Mouse (Mus musculus) limb, embryonic 14.5 days (tissue): ENCODE measurements around the gene Scamp4. TPM values are rescaled to one million over a fixed set of nuclear protein-coding genes. Genes with fewer than 3 reads are reported as not detected.
A peak's percentile ranks its signal among the peaks of the same experiment; 100 is the strongest.

ENCODE experiments used
- ATAC-seq: fragments of 200-750 bp; cut with Nextera tagmentation; 2 replicates; pipeline ENCODE4 v1.8.0; 2017; ENCODE audit warnings: low read depth, moderate number of reproducible peaks, moderate TSS enrichment; ENCODE audit not compliant: low FRiP score
- DNase-seq: peaks from one replicate; pipeline ENCODE4 v3.0.0-alpha.2; 2015; ENCODE audit warnings: low spot score
- H3K27ac ChIP-seq: fragments of 300-500 bp; sonication (generic); replicated peaks from 2 replicates; pipeline ENCODE4 v1.5.1; 2014; ENCODE audit warnings: low read depth, mild to moderate bottlenecking, low read length, moderate library complexity, mixed read lengths
- H3K27me3 ChIP-seq: fragments of 300-500 bp; sonication (generic); 2 replicates; pipeline ENCODE4 v1.6.1; 2014; ENCODE audit warnings: low read length, mixed read lengths; ENCODE audit not compliant: control insufficient read depth, insufficient read depth
- H3K36me3 ChIP-seq: fragments of 300-500 bp; sonication (generic); 2 replicates; pipeline ENCODE4 v1.6.1; 2014; ENCODE audit warnings: mild to moderate bottlenecking, low read length, moderate library complexity, mixed read lengths; ENCODE audit not compliant: control insufficient read depth, insufficient read depth
- H3K4me1 ChIP-seq: fragments of 300-500 bp; sonication (generic); 2 replicates; pipeline ENCODE4 v1.6.1; 2014; ENCODE audit warnings: antibody characterized with exemption, low read length, mixed read lengths; ENCODE audit not compliant: control insufficient read depth, insufficient read depth
- H3K4me2 ChIP-seq: fragments of 300-500 bp; sonication (generic); replicated peaks from 2 replicates; pipeline ENCODE4 v1.6.1; 2014; ENCODE audit warnings: low read depth, mild to moderate bottlenecking, low read length, moderate library complexity; ENCODE audit not compliant: severe bottlenecking
- H3K4me3 ChIP-seq: fragments of 300-500 bp; sonication (generic); replicated peaks from 2 replicates; pipeline ENCODE4 v1.5.1; 2014; ENCODE audit warnings: low read length
- H3K9ac ChIP-seq: fragments of 300-500 bp; sonication (generic); 2 replicates; pipeline ENCODE4 v1.6.1; 2014; ENCODE audit warnings: mild to moderate bottlenecking, low read depth, low read length, moderate library complexity; ENCODE audit not compliant: severe bottlenecking
- H3K9me3 ChIP-seq: fragments of 300-500 bp; sonication (generic); 2 replicates; pipeline ENCODE4 v1.6.1; 2016; ENCODE audit warnings: low read length; ENCODE audit not compliant: control insufficient read depth
- POLR2A ChIP-seq: fragments of 200-500 bp; IDR thresholded peaks from 2 replicates; pipeline ENCODE4 v1.8.0; 2012; ENCODE audit warnings: inconsistent platforms, mild to moderate bottlenecking, moderate library complexity, borderline replicate concordance; ENCODE audit not compliant: insufficient read depth, insufficient read length; ENCODE audit errors: extremely low read depth
- WGBS: fragments of 180-500 bp; shearing (Covaris S2); extraction: QIAGEN DNeasy Blood & Tissue Kit; methylation state at CpG from one replicate; pipeline ENCODE4 v1.1.7; 2014; 5-methylcytosine and 5-hydroxymethylcytosine counted together
- polyA plus RNA-seq, 2 experiments: library from polyadenylated mRNA; depleted of rRNA in 1 of 2; stranded (reverse) in 1 of 2; unstranded in 1 of 2; fragments of >200 nt; fragmentation: Nextera tagmentation in 1 of 2; extraction: Ambion mirVana in 1 of 2; gene quantifications; 2 replicates each; pipeline versions ENCODE4 v1.2.1 to v1.2.3; 2012 to 2014

The Scamp4 gene
- polyA plus RNA-seq, 2 experiments, result 83.1 to 91.4 TPM

GRCm38 (mm10) chr10:80570419-80570818 is 32.3 kb upstream of the Scamp4 start:
- no peak overlapping the region for H3K27ac ChIP-seq
- ATAC-seq (no peak), DNase-seq (no peak)
- TF ChIP-seq POLR2A, result no peak
- H3K4me3 ChIP-seq, result no peak overlapping the region
- WGBS, result 90% methylated on average over 10 of the region's 10 CpGs
- H3K36me3 ChIP-seq, result peaks cover 19% of the 10 kb centered on the region
- no peaks in the 10 kb centered on the region for H3K27me3 ChIP-seq
- no peaks in the 10 kb centered on the region for H3K9me3 ChIP-seq
- H3K9ac ChIP-seq, result peak overlapping the region; percentile 45; the same call in 1 of the 2 replicates
- H3K4me1 ChIP-seq, result peaks cover 37% of the 10 kb centered on the region
- H3K4me2 ChIP-seq, result 0 out of 2 replicates have a peak overlapping the region, but pooled peaks have one; percentile 41

GRCm38 (mm10) chr10:80570871-80571836 is 31.5 kb upstream of the Scamp4 start:
- H3K9ac ChIP-seq, result peak overlapping the region; percentile 45
- H3K27me3 ChIP-seq, result no peaks in the 10 kb centered on the region
- no peak for DNase-seq
- TF ChIP-seq POLR2A, result no peak
- peak; percentile 32; the same call in 1 of the 2 replicates for ATAC-seq
- peaks cover 45% of the 10 kb centered on the region for H3K4me1 ChIP-seq
- peak overlapping the region; percentile 61 for H3K27ac ChIP-seq
- peak overlapping the region; percentile 14; the same call in 1 of the 2 replicates for H3K4me3 ChIP-seq
- peak overlapping the region; percentile 41 for H3K4me2 ChIP-seq
- H3K36me3 ChIP-seq, result peaks cover 12% of the 10 kb centered on the region
- no peaks in the 10 kb centered on the region for H3K9me3 ChIP-seq
- 19% methylated on average over 30 of the region's 30 CpGs for WGBS

- H3K9me3 ChIP-seq, result no peaks in the 10 kb centered on the region
- ATAC-seq (no peak), DNase-seq (no peak)
- H3K4me3 ChIP-seq, result no peak overlapping the region
- H3K4me2 ChIP-seq, result no peak overlapping the region
- peaks cover 11% of the 10 kb centered on the region for H3K36me3 ChIP-seq
- peaks cover 45% of the 10 kb centered on the region for H3K4me1 ChIP-seq
- WGBS, result 69% methylated on average over 2 of the region's 2 CpGs
- H3K27ac ChIP-seq, result no peak overlapping the region
- H3K9ac ChIP-seq, result no peak overlapping the region
- TF ChIP-seq POLR2A, result no peak
- no peaks in the 10 kb centered on the region for H3K27me3 ChIP-seq
These were observed 30.2 kb upstream of the Scamp4 start for GRCm38 (mm10) chr10:80572477-80572876.

- H3K36me3 ChIP-seq, result no peaks in the 10 kb centered on the region
- no peaks in the 10 kb centered on the region for H3K27me3 ChIP-seq
- no peak overlapping the region for H3K4me3 ChIP-seq
- no peak overlapping the region for H3K27ac ChIP-seq
- DNase-seq (no peak), ATAC-seq (no peak)
- TF ChIP-seq POLR2A, result no peak
- WGBS, result 58% methylated on average over 9 of the region's 9 CpGs
- H3K4me1 ChIP-seq, result peaks cover 53% of the 10 kb centered on the region
- H3K9ac ChIP-seq, result no peak overlapping the region
- H3K4me2 ChIP-seq, result no peak overlapping the region
- no peaks in the 10 kb centered on the region for H3K9me3 ChIP-seq
These were observed 28.7 kb upstream of the Scamp4 start for GRCm38 (mm10) chr10:80573944-80574343.

GRCm38 (mm10) chr10:80574896-80575295 is 27.8 kb upstream of the Scamp4 start:
- no peak for TF ChIP-seq POLR2A
- H3K4me1 ChIP-seq, result peaks cover 50% of the 10 kb centered on the region
- H3K27ac ChIP-seq, result no peak overlapping the region
- no peaks in the 10 kb centered on the region for H3K36me3 ChIP-seq
- no peak overlapping the region; the same call in 1 of the 2 replicates for H3K9ac ChIP-seq
- H3K4me3 ChIP-seq, result peak overlapping the region; percentile 86; the same call in 1 of the 2 replicates
- H3K9me3 ChIP-seq, result no peaks in the 10 kb centered on the region
- no peak overlapping the region for H3K4me2 ChIP-seq
- ATAC-seq (no peak), DNase-seq (no peak)
- 79% methylated on average over 3 of the region's 3 CpGs for WGBS
- H3K27me3 ChIP-seq, result no peaks in the 10 kb centered on the region
